Mouse (Mus musculus) thymus, postnatal 10 days (tissue): Measurements from ENCODE around the gene Gtpbp1.

ENCODE experiments used
- DNase-seq, 2 experiments: peaks; one replicate each; pipeline ENCODE4 v3.0.0; 2021; ENCODE audit warnings: low spot score in 2 of 2

Gene Gtpbp1

DNA sequence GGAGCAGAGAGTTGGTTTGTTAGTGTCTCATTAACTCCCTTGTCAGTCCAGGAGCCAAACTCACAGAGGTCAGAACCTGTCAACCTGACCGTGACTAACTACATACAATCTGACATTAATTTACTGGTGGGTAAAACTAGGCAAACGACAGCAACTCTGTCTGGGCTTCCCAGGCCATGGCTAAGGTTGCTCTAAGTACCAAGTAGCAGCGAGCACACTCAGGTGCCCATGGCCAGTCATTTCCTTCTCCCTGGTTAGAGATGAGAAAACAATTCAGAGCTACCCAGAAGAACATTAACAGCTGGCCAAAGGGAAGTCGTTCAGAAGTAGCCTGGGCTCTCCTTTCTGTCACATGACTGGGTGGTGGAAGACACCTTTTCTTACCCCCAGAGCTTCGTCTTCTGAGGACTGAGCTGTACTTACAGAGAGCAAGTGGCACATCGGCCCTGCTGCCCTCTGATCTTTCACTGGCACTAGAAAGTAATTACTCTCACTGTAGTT lies 5.5 kb upstream of the Gtpbp1 start:
- no peak for DNase-seq

DNA sequence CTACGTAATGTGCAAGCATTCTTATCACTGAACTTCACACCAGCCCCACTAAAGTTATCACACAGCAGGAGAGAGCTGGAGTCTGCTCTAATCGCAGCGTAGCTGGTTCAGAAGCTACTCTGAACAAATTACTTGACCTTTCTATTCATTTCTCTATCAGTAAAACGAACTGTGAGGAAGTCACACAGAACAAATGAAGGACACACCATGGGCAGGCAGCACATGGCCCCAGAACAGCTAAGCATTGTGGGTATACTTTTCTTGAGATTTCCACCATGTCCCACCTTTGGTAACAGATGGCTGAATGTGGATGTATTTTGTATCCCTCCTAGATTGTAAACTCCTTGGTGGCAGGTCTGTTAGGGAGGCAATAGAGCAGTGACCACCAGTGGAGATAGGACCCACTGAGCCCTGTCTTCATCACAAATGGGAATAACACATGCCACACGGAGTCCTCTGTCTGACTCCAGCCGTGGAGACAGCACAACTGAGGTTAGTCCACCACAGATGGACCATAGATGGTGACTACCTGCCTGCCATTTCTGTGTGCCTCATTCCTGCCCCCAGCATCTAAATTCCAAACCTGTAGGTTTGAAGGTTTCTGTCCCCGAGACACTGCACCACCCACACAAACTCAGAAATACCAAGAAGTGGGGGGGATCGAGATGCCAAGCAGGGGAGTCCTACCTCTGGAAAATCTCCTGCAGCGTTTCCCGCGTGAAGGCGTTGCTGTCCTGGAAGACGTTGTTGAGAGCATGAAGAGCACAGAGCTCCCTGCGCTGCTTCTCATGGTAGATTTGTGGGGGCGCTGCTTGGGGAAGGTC lies 4.4 kb upstream of the Gtpbp1 start:
- DNase-seq = no peak

DNA sequence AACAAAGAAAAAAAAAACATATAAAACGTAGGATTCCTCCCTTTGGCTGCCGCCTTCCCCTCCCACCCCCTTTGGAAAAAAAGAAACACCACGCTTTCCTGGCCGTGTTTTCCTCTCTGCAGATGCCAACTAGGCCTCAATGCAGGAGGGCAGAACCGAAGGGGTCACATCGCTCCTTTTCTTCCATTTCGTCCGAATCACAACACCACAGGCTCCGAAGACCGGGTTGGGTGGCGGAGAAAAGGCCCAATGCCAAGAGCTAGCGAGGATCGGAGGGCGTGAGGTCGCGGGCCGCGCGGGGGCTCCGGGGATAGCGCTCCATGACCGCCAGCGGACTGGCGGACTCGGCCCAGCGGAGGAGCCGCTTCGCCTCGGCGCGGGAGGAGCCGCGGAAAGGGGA lies 3.5 kb upstream of the Gtpbp1 start:
- DNase-seq = no peak

DNA sequence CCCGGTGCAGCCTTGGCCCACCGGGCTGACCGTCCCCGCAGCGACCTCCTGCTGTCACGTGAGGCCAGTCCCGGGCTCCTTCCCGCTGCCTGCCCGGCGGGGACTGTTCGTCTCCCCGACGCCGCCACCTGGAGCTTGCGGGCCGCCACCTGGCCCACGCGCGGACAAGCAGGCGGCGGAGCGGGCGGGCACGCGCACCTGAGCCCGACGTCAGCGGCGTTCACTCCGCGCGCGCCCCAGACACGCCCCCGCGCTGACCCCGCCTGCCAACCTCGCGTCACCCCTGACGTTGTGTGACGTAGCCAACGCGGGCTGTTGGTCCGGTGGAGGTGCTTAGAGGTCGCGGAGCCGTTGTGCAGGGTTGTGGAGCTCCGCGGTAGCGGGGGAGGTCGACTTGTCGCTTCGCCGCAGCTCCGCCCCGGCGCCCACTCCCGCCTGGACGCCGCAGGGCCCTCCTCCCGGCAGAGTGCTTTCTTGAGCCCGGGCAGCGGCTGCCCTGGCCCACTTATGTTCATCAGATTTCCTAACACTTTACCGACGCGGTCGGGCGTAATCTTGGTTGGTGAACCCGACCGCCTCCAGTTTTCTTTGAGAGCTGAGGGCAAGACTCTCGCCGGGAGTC lies 2.9 kb upstream of the Gtpbp1 start, which contains the start of gene Josd1:
Gene Josd1 (minus strand): TSS at position 274 of the 622 bp plus-strand sequence.
- DNase-seq = peak; percentile 94 to 97

DNA sequence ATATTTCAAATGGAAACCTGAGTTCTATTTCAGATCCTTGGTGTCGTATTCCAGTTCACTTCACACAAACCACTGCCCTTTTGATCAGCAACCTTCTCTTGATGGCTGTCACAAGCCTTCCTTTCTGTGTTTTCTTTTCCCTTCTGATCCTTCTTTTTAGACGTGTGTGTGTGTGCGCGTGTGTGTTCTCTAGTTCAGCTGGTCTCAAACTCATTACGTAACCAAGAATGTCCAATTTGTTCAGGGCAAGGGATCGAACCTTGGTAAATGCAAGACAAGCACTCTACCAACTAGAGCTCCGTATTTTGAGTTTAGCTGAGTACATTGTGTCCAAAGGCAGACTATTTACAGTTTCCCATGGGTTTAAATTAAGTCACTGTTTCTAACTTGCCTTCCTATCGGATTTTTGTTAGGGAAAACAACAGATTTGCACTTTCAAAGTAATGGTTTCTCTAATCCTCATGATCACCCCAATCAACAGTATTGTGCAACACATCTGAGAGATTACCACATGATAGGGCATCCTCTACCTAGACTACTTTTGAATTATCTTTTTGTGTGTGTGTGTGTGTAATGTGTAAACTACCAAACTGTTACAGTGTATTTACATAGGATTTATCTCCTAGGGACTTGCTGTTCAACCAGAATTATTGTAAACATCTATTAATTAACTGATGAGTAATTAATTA lies 2.2 kb upstream of the Gtpbp1 start:
- no peak for DNase-seq

DNA sequence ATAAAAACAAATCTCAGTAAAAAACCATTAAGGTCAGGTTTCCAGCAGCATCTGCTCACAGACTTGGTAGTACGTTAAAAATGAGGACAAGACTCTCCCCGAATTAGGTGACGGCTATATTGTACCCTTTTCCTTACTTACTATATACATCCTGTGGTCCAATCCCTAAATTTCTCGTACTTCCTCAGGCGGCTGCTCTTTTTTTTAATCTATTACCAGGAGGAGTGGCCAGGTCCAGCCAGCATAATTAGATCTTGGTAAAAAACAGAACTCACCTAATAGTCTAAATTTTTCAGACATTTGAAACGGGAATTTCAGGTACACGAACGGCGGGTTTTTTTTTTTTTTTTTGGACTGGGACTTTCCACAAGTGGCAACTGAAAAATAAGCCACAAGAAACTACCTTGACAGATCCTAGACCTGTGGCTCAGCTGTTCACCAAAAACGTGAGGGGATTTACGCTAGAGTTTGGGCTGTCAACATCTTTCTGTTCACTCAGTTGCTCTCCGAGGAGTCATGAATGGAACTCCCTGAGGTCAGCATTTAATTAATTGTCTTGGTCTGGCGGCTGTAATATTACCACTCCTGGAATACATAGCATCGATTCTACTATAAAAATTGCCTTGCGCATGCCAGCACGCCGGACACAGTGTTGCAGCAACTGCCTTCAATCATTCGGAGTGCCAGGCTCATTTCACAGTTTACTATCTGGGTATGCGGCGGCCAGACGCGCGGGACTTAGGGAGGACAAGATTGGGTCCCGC lies 801 bp upstream of the Gtpbp1 start:
- DNase-seq = no peak

DNA sequence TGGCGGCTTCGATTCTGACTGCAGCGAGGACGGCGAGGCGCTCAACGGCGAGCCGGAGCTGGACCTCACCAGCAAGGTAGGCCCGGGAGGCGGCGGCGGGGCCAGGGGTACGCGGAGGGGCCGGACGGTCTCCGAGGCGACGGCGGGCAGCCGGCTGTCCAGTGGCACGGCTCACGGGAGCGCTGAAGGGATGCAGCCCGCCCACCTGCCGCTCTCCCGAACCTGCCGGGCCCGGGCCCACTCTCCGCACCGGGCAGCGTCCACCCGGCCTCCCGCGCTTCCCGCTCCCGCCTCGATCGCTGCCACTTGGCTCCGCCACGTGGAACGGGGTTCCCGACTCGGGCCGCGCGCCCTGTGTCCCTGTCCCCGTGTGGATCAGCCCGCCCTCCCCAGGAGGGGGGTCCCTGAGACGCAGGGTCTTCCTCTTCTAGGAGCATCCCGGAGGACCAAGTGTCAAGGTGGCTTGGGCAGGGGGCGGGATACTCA lies 421 bp downstream of the Gtpbp1 start:
- peak; percentile 44 to 59 for DNase-seq

DNA sequence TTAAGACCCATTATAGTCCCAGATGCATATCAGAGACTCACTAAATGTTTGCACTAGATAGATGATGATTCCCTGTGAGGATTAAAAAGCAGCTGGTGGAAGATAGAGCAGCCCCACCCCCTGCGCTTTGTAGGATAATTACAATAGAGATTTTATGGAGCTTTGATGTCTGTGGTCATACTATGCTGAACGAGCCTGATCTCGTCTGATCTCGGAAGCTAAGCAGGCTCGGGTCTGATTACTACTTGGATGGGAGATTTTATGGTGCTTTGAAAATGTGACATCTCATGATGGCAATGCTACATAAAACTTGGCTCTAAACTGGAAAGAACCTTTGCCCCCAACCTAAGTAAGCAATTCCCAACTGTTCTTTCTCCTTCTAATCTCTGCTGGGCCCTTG lies 1.7 kb downstream of the Gtpbp1 start:
- DNase-seq = no peak

DNA sequence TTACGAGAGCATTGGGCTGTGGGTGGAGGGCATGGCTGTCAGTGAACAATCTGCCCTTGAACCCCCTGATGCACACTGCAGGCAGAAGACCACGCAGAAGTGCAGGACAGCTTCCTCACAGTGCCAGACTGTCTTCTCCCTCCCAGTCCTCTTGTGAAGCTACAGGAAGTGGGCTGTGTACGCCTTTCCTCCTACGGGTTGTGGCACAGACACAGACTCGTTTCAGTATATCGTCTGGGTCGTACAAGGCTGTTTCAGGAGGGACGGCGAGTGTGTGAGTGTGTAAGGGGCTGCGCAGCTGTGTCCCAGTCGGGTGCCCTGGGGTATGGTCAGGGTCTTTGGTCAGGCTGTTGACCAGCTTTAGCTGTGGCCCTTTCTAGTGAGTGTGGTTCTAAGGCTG lies 3.1 kb downstream of the Gtpbp1 start:
- DNase-seq = peak; percentile 53 to 59

DNA sequence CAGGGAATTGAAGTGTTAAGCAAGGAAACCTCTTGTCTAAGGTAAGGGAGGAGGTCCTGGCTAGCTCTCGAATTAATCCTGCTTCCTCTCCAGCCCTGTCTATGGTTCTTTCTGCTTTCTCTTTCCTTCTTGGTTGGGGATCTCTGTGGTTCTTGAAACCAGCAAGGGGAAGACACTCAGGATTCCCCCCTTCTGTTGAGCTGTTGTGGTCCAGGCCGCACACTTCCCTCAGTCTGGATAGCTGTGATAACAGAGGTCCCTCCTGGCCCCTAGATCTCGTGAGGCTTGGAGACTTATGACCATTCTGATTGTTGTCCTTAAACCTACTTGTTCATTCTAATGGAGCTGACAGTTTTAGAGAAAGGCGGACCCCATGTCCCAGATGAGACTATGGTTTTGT lies 3.9 kb downstream of the Gtpbp1 start:
- DNase-seq = no peak

DNA sequence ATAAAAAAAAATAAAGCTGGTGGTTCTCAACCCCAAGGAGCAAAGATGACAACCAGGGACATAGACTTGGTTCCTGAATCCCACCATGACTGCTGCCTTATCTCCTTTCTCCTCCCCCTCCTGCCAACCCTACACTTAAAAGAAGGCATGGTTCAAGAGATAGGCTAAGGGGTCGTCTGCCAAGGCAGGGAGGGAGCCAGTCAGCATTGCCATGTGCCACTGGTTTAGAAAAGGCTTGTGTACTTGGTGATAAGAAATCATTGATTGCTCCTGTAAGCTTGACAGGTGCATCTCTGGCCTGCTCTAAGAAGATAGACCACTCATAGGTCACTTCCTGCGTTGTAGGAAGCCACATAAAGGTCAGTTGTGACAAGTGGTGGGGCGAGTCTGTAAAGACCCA lies 4.9 kb downstream of the Gtpbp1 start:
- DNase-seq = no peak

DNA sequence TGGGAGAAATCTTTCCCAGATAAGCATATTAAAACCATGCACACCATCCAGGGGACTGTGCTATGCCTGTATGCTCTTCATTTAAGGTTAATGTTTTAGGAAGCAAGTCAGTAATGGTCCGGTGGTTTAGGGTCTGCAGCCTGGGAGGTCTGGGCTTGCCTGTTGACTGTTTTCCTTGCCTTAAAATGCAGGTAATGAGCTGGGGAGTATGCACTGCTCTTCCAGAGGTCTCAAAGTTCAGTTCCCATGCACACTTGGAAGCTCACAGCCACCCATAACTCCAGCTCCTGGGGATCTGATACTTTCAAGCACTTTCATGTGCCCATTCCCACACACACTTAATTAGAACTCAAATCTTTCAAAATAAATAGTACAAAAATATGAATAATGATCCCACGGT lies 5.9 kb downstream of the Gtpbp1 start:
- no peak for DNase-seq

DNA sequence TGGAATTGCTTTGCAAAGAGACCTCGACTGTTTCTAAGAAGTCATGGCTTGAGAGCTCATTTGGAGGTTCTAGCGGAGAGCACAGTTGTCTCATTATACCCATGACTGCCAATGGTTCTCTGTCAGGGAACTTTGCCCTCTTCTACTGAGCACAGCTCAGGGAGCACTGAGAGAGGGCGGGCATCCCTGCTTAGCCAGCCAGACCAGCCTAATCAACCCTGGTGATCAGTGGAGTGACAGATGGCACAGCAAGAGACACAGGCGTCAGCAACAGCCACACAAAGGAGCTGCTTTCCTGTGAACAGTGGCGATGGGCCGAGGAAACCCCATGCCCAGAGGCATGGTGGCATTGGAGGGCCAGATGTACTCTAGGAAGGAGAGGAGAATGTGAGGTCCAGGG lies 6.4 kb downstream of the Gtpbp1 start:
- no peak for DNase-seq

DNA sequence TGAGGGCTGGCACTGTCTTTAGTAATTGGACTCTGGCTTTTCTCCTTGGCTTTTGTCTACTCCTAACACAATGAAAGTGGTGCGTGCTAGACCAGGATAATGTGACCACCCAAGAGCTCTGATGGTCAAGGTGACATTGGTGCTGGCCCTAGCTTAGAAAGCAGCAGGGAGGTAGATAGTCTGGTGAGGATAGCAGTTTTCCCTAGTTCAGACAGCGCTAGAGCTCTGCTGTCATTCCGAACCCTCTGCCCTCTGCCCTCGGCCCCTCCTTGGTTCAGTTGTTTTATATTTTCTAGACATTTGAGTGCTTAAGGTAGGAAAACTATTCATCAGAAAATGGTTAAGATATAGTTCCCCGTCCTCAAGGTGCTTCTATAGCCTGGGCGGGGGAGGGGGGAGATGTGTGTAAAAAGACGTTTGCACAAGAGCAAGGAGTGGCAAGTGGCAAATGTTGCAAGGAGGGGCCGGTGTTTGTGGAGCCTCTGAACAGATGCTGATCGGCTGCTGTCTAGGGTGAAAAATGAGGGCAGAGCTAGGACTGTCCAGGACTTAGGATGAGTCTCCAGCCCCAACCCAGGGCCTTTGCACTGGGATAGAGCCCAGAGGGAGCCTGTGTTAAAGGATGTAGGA lies 7.0 kb downstream of the Gtpbp1 start:
- no peak for DNase-seq

DNA sequence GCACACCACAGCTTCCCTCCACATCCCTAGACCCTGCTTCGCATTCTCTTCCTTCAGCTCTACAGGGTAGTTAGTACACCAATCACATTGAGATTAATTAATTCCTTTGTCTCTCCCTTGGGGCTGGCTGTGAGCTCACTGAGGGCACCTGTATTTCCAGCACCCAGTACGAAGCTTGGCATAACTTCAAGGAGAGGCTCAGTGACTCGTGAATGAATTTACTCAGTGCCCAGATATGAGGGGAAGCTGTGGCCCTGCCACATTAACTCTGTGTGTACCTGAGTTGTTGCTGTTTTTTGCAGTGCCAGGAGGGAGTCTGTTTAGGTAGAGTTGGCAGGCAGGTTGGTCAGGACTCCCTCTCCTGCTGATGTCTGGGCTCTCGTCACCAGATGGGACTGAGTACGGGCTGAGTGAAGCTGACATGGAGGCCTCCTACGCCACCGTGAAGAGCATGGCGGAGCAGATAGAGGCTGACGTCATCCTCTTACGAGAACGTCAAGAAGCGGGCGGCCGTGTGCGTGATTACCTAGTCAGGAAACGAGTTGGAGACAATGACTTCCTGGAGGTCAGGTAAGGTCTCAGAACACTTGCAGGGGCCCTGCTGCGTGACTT lies 16.1 kb downstream of the Gtpbp1 start:
- no peak for DNase-seq

DNA sequence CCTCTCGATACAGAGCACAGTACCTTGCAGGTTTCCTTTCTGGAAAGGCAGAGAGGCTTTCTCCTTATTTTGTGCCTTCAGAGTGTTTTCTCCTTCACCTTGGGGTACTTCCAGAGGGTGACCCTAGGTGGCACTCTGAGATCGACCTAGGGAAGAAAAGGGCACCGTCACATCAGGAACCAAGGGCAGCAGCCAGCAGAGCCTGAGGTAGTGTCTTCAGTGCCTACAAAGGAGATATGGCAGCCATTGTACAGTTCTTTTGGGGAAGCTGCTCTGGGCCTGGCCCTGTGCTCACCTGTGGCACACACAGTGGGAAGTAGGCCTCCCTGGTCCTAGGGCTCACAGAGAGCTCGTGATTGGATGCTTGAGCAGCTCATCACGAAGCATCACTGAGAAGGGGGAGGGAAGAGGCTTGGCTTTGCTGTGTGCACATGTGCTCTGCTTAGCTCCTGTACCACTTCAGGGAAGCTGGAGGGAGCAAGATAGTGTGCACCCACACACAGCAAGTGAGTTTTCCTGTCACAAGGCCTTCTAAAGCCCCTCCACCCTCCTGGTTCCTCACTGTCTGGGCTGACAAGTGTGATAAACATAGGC lies 17.7 kb downstream of the Gtpbp1 start:
- DNase-seq = no peak

DNA sequence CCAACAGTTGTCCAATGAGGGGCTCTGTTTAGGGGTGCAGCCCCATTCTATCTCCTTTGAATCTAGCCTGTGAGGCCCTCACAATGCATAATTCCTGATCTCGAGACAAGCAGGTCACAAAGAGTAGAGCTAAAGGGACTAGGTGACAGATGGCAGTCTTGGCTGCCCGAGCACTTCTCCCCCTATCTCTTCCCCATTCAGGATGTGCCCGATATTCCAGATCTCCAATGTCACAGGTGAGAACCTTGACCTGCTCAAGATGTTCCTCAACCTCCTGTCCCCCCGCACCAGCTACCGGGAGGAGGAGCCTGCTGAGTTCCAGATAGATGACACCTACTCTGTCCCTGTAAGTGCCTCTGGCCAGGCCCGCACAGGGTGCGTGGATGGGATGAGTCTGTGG lies 25.0 kb downstream of the Gtpbp1 start:
- no peak for DNase-seq

DNA sequence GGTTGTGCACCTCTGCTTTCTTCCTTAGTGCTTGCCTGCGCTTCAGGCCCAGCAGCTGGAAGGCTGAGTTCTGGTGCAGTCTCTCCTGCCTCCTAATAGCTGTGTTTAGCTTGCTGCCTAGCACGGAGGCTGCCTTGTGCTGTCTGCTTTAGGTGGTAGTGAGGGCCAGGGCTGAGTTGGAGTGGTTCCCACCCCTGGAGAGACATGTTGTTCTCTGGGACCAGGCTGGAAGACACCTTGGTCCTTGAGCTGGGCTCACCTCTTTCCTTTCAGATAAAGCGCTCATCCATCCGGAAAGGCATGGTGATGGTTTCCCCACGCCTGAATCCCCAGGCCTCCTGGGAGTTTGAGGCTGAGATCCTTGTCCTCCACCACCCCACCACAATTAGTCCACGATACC lies 26.1 kb downstream of the Gtpbp1 start:
- no peak for DNase-seq

DNA sequence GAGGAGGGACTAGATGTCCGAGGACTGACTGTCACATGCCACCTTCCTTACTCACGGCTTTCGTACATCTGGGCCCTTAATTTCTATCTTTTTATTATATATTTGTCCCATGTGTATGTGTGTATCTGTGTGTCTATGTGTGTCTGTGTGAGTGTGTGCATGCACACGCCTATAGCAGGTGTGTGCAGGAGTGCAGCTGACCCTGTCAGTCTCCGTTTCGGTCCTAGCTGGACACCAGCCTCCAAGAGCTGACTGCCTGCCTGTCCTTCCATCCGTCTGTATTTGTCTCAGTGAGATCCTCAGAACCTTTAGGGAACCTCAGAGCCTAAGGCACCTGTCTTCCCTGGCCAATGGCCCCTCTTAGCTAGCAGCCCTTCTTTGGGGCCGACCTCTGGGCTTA lies 29.6 kb downstream of the Gtpbp1 start:
- DNase-seq = no peak

DNA sequence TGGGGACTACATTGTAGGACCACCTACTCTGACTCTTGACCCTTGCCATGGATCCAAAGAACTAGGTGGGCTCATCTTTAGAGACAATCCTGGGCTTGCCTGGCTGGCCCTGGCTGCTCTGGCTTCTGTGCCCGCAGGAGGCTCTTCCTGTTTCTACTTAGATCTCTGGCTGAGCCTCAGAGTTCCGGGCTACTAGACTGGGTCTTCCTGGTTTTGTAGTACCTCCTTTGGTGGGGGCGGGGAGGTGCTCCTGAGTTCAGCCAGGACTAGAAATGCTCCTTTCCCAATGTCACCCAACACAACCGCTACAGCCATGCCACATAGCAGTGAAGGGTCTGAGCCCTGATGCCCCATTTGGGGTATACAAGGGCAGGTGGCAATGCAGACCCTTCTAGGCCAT lies 30.2 kb downstream of the Gtpbp1 start:
- DNase-seq = no peak

DNA sequence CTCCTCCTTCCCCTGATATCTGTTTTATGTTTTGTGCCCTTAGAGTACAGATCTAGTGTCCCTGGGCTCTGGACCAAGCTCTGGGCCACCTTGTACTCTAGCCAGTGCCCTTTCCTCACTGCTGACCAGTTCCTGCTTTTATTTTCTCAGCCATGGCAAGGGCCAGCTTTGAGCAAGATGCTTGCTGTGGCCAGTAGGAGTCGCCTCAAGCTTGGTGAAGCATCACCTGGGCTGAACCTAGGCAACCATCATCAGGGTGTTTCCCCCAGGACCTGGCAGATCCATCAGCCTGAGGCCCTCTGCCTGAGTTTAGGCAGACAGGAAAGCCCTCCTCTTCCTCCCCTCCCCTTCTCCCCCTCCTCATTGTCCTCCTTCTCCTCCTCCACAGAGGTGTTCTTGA lies 32.8 kb downstream of the Gtpbp1 start:
- DNase-seq = no peak
